Mouse (Mus musculus) heart, embryonic 11.5 days (tissue): ENCODE measurements at regions not wholly inside any gene's neighbourhood (a gene's known extent, or its start where the extent isn't known, plus 50 kb on each side); places are given as distances from the start of the nearest gene placed in this dataset.

Source experiments
- ATAC-seq: fragments of 200-750 bp; cut with Nextera tagmentation; replicated peaks from 2 replicates; pipeline ENCODE4 v1.8.0; 2017; ENCODE audit warnings: moderate library complexity; ENCODE audit not compliant: insufficient number of reproducible peaks, low FRiP score, low TSS enrichment
- H3K27ac ChIP-seq: fragments of 300-500 bp; sonication (generic); 2 replicates; pipeline ENCODE4 v1.5.1; 2014; ENCODE audit warnings: mild to moderate bottlenecking, low read depth, low read length
- H3K27me3 ChIP-seq: fragments of 300-500 bp; sonication (generic); 2 replicates; pipeline ENCODE4 v1.6.1; 2014; ENCODE audit warnings: mild to moderate bottlenecking, low read length, mixed read lengths; ENCODE audit not compliant: control insufficient read depth, insufficient read depth
- H3K36me3 ChIP-seq: fragments of 300-500 bp; sonication (generic); 2 replicates; pipeline ENCODE4 v1.6.1; 2014; ENCODE audit warnings: mild to moderate bottlenecking, low read length, moderate library complexity, mixed read lengths; ENCODE audit not compliant: control insufficient read depth, insufficient read depth
- H3K4me1 ChIP-seq: fragments of 300-500 bp; sonication (generic); 2 replicates; pipeline ENCODE4 v1.6.1; 2014; ENCODE audit warnings: low read length; ENCODE audit not compliant: control insufficient read depth, insufficient read depth
- H3K4me2 ChIP-seq: fragments of 300-500 bp; sonication (generic); 2 replicates; pipeline ENCODE4 v1.6.1; 2014; ENCODE audit warnings: mild to moderate bottlenecking, moderate library complexity
- H3K4me3 ChIP-seq: fragments of 300-500 bp; sonication (generic); 2 replicates; pipeline ENCODE4 v1.5.1; 2014; ENCODE audit warnings: low read depth, low read length
- H3K9ac ChIP-seq: fragments of 300-500 bp; sonication (generic); 2 replicates; pipeline ENCODE4 v1.6.1; 2014; ENCODE audit warnings: mild to moderate bottlenecking, low read depth, low read length, moderate library complexity
- H3K9me3 ChIP-seq: fragments of 300-500 bp; sonication (generic); replicated peaks from 2 replicates; pipeline ENCODE4 v1.6.1; 2016; ENCODE audit warnings: low read length; ENCODE audit not compliant: control insufficient read depth
- WGBS: fragments of 180-500 bp; shearing (Covaris S2); extraction: QIAGEN DNeasy Blood & Tissue Kit; methylation state at CpG from one replicate; pipeline ENCODE4 v1.1.7; 2014; ENCODE audit not compliant: insufficient replicate concordance; 5-methylcytosine and 5-hydroxymethylcytosine counted together

GRCm38 (mm10) chr8:10821901-10822300 is 186.4 kb downstream of the Irs2 start:
- no peak overlapping the region for H3K27ac ChIP-seq
- H3K9me3 ChIP-seq: no peaks in the 10 kb centered on the region
- no peak for ATAC-seq
- H3K4me2 ChIP-seq: no peak overlapping the region
- no peaks in the 10 kb centered on the region for H3K36me3 ChIP-seq
- H3K4me1 ChIP-seq: no peaks in the 10 kb centered on the region
- H3K4me3 ChIP-seq: no peak overlapping the region
- no peak overlapping the region for H3K9ac ChIP-seq
- no peaks in the 10 kb centered on the region for H3K27me3 ChIP-seq
- 74% methylated on average over 2 of the region's 2 CpGs for WGBS

GRCm38 (mm10) chr8:10814499-10814898 is 193.8 kb downstream of the Irs2 start:
- ATAC-seq: no peak
- no peaks in the 10 kb centered on the region for H3K27me3 ChIP-seq
- H3K27ac ChIP-seq: no peak overlapping the region
- 76% methylated on average over 7 of the region's 7 CpGs for WGBS
- no peak overlapping the region for H3K4me3 ChIP-seq
- no peaks in the 10 kb centered on the region for H3K9me3 ChIP-seq
- no peaks in the 10 kb centered on the region for H3K4me1 ChIP-seq
- H3K4me2 ChIP-seq: no peak overlapping the region
- no peaks in the 10 kb centered on the region for H3K36me3 ChIP-seq
- H3K9ac ChIP-seq: no peak overlapping the region

- no peak overlapping the region for H3K9ac ChIP-seq
- 61% methylated on average over 10 of the region's 10 CpGs for WGBS
- ATAC-seq: no peak
These were observed 196.1 kb downstream of the Irs2 start for GRCm38 (mm10) chr8:10812060-10812670.

GRCm38 (mm10) chr8:10807040-10807439 is 201.2 kb downstream of the Irs2 start:
- no peaks in the 10 kb centered on the region for H3K36me3 ChIP-seq
- H3K4me1 ChIP-seq: peaks cover 8% of the 10 kb centered on the region
- H3K9ac ChIP-seq: no peak overlapping the region
- H3K27me3 ChIP-seq: no peaks in the 10 kb centered on the region
- H3K9me3 ChIP-seq: no peaks in the 10 kb centered on the region
- ATAC-seq: no peak
- 88% methylated on average over 5 of the region's 5 CpGs for WGBS
- no peak overlapping the region for H3K4me3 ChIP-seq
- no peak overlapping the region for H3K27ac ChIP-seq
- no peak overlapping the region for H3K4me2 ChIP-seq

More at GRCm38 (mm10) chr8:10812060-10812670, 196.1 kb downstream of the Irs2 start:
- no peaks in the 10 kb centered on the region for H3K27me3 ChIP-seq
- H3K4me1 ChIP-seq: no peaks in the 10 kb centered on the region
- no peaks in the 10 kb centered on the region for H3K9me3 ChIP-seq
- H3K27ac ChIP-seq: no peak overlapping the region
- no peaks in the 10 kb centered on the region for H3K36me3 ChIP-seq
- H3K4me3 ChIP-seq: no peak overlapping the region
- H3K4me2 ChIP-seq: no peak overlapping the region

- Histone ChIP-seq H3K4me2 (peak overlapping the region; percentile 49), H3K4me1 (peaks cover 17% of the 10 kb centered on the region), H3K27me3 (no peaks in the 10 kb centered on the region), H3K36me3 (no peaks in the 10 kb centered on the region), H3K9ac (peak overlapping the region; percentile 29; the same call in 1 of the 2 replicates), H3K9me3 (no peaks in the 10 kb centered on the region), H3K4me3 (peak overlapping the region; percentile 3; the same call in 1 of the 2 replicates), H3K27ac (no peak overlapping the region)
- 10% methylated on average over 24 of the region's 25 CpGs for WGBS
- no peak for ATAC-seq
These were observed 202.7 kb downstream of the Irs2 start for GRCm38 (mm10) chr8:10805405-10806151.

- H3K9ac ChIP-seq: no peak overlapping the region
- no peak for ATAC-seq
- 11% methylated on average over 3 of the region's 3 CpGs for WGBS
These were observed 203.3 kb downstream of the Irs2 start for GRCm38 (mm10) chr8:10804974-10805373.

GRCm38 (mm10) chr8:10802003-10802402 is 206.3 kb downstream of the Irs2 start:
- H3K27me3 ChIP-seq: no peaks in the 10 kb centered on the region
- no peak overlapping the region for H3K4me3 ChIP-seq
- 0 out of 2 replicates have a peak overlapping the region, but pooled peaks have one; percentile 15 for H3K27ac ChIP-seq
- ATAC-seq: no peak
- H3K36me3 ChIP-seq: no peaks in the 10 kb centered on the region
- H3K4me1 ChIP-seq: peaks cover 17% of the 10 kb centered on the region
- no peaks in the 10 kb centered on the region for H3K9me3 ChIP-seq
- H3K9ac ChIP-seq: no peak overlapping the region
- H3K4me2 ChIP-seq: no peak overlapping the region

More at GRCm38 (mm10) chr8:10804974-10805373, 203.3 kb downstream of the Irs2 start:
- H3K4me3 ChIP-seq: no peak overlapping the region
- no peak overlapping the region for H3K4me2 ChIP-seq
- H3K9me3 ChIP-seq: no peaks in the 10 kb centered on the region
- peaks cover 17% of the 10 kb centered on the region for H3K4me1 ChIP-seq
- no peaks in the 10 kb centered on the region for H3K27me3 ChIP-seq
- no peak overlapping the region for H3K27ac ChIP-seq
- no peaks in the 10 kb centered on the region for H3K36me3 ChIP-seq

GRCm38 (mm10) chr8:10801580-10801979 is 206.7 kb downstream of the Irs2 start:
- Histone ChIP-seq H3K9ac (no peak overlapping the region), H3K4me1 (peaks cover 17% of the 10 kb centered on the region), H3K27ac (0 out of 2 replicates have a peak overlapping the region, but pooled peaks have one; percentile 15), H3K27me3 (no peaks in the 10 kb centered on the region), H3K9me3 (no peaks in the 10 kb centered on the region), H3K4me2 (no peak overlapping the region), H3K4me3 (no peak overlapping the region), H3K36me3 (no peaks in the 10 kb centered on the region)
- no peak for ATAC-seq
- 61% methylated on average over 5 of the region's 5 CpGs for WGBS
